Mouse (Mus musculus) T-helper 1 cell (primary cell): ENCODE data around the gene H2-Eb2.

ENCODE experiments used
- in situ Hi-C: fragments of 300-600 bp; cut with MboI, MseI; formaldehyde crosslinking; loops from one replicate; pipeline ENCODE4 v1.15.1; 2025; ENCODE audit warnings: high pct_unique_total_duplicates

H2-Eb2 gene

GRCm38 (mm10) chr17:34305380-34306030 is 20.0 kb upstream of the H2-Eb2 start, which contains the start of gene H2-Eb1:
Gene H2-Eb1, plus strand, starts transcription at chr17:34305867.
- in situ Hi-C loops, result no loop called here

- in situ Hi-C loops, result no loop called here
These were observed 19.1 kb upstream of the H2-Eb2 start for GRCm38 (mm10) chr17:34306407-34306806.

- in situ Hi-C loops, result no loop called here
These were observed 18.2 kb upstream of the H2-Eb2 start for GRCm38 (mm10) chr17:34307216-34307615.

- in situ Hi-C loops, result no loop called here
These were observed 17.3 kb upstream of the H2-Eb2 start for GRCm38 (mm10) chr17:34308161-34308560.

- in situ Hi-C loops, result no loop called here
These were observed 16.2 kb upstream of the H2-Eb2 start for GRCm38 (mm10) chr17:34309225-34309624.

GRCm38 (mm10) chr17:34309683-34310385 is 15.6 kb upstream of the H2-Eb2 start:
- in situ Hi-C loops, result loop anchor here (5.0 kb wide), 1 partner anchor 43 kb away; no protein-coding TSS in a partner anchor

- in situ Hi-C loops, result loop anchor here (5.0 kb wide), 1 partner anchor 43 kb away; no protein-coding TSS in a partner anchor
These were observed 14.9 kb upstream of the H2-Eb2 start for GRCm38 (mm10) chr17:34310526-34310925.

- in situ Hi-C loops, result loop anchor here (5.0 kb wide), 1 partner anchor 45 kb away; no protein-coding TSS in a partner anchor
These were observed 13.3 kb upstream of the H2-Eb2 start for GRCm38 (mm10) chr17:34312185-34312584.

GRCm38 (mm10) chr17:34313393-34313792 is 12.1 kb upstream of the H2-Eb2 start:
- in situ Hi-C loops, result loop anchor here (5.0 kb wide), 1 partner anchor 46 kb away; no protein-coding TSS in a partner anchor

GRCm38 (mm10) chr17:34314286-34314685 is 11.2 kb upstream of the H2-Eb2 start:
- in situ Hi-C loops, result loop anchor here (5.0 kb wide), 1 partner anchor 47 kb away; no protein-coding TSS in a partner anchor

GRCm38 (mm10) chr17:34315512-34315911 is 10.0 kb upstream of the H2-Eb2 start:
- in situ Hi-C loops, result no loop called here

GRCm38 (mm10) chr17:34316697-34317096 is 8.8 kb upstream of the H2-Eb2 start:
- in situ Hi-C loops, result no loop called here

- in situ Hi-C loops, result no loop called here
These were observed 8.2 kb upstream of the H2-Eb2 start for GRCm38 (mm10) chr17:34317275-34317674.

GRCm38 (mm10) chr17:34326373-34326772 is 908 bp downstream of the H2-Eb2 start:
- in situ Hi-C loops, result no loop called here

GRCm38 (mm10) chr17:34329807-34330206 is 4.3 kb downstream of the H2-Eb2 start:
- in situ Hi-C loops, result no loop called here

GRCm38 (mm10) chr17:34331200-34331599 is 5.7 kb downstream of the H2-Eb2 start:
- in situ Hi-C loops, result no loop called here

- in situ Hi-C loops, result no loop called here
These were observed 15.3 kb downstream of the H2-Eb2 start for GRCm38 (mm10) chr17:34340619-34341402.

GRCm38 (mm10) chr17:34344882-34345281 is 19.4 kb downstream of the H2-Eb2 start:
- in situ Hi-C loops, result no loop called here

GRCm38 (mm10) chr17:34345486-34345885 is 20.0 kb downstream of the H2-Eb2 start:
- in situ Hi-C loops, result no loop called here

GRCm38 (mm10) chr17:34346041-34346440 is 20.6 kb downstream of the H2-Eb2 start:
- in situ Hi-C loops, result no loop called here

GRCm38 (mm10) chr17:34347606-34348308 is 22.3 kb downstream of the H2-Eb2 start:
- in situ Hi-C loops, result no loop called here
